In the genomic region with DNA sequence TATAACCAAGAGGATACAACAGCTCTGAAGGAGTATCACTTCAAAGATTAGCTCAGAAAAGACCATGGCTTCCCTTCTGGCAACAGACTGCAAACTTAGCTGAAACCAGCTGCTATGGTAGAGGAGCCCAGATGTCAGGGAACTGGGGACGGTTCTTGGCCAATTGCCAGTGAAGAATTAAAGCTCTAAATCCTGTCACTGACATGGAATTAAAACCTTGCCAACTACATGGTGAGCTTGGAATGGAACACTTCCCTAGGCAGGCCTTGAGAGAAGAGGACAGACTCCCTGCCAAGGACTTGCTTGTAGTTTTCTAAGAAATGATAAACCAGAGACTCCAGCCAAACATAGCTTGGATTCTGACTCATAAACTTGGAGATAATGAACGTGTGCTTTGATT, we compare ENCODE assay signal across 8 mouse cellular contexts.
DNase-seq lines count a peak whose midpoint lies in the region; ATAC-seq lines count a peak whose summit lies in the region.

No protein-coding gene starts in this region.

- ATAC-seq in forebrain, embryonic 14.5 days = peak; percentile 77
- ATAC-seq in forebrain, embryonic 12.5 days (ENCODE audit: low FRiP score) = no peak
- ATAC-seq in midbrain, embryonic 15.5 days (replicated peaks) = peak; percentile 62; the same call in 1 of the 2 replicates
- no peak for ATAC-seq in midbrain, embryonic 11.5 days (ENCODE audit: low FRiP score)

- H3K9ac ChIP-seq in forebrain, embryonic 14.5 days (ENCODE audit: low read length) = no peak overlapping the region
- H3K9ac ChIP-seq in forebrain, embryonic 12.5 days = no peak overlapping the region
- H3K9ac ChIP-seq in midbrain, embryonic 15.5 days = no peak overlapping the region
- H3K9ac ChIP-seq in midbrain, embryonic 11.5 days (ENCODE audit: low read length) = no peak overlapping the region

- no peaks in the 10 kb centered on the region for H3K27me3 ChIP-seq in forebrain, embryonic 14.5 days (replicated peaks; ENCODE audit: control insufficient read depth, insufficient read depth, low read length)
- H3K27me3 ChIP-seq in forebrain, embryonic 12.5 days = no peaks in the 10 kb centered on the region
- no peaks in the 10 kb centered on the region for H3K27me3 ChIP-seq in midbrain, embryonic 15.5 days (replicated peaks)
- H3K27me3 ChIP-seq in midbrain, embryonic 11.5 days (ENCODE audit: control insufficient read depth, insufficient read depth, low read length) = no peaks in the 10 kb centered on the region

- H3K9me3 ChIP-seq in forebrain, embryonic 14.5 days (replicated peaks; ENCODE audit: control insufficient read depth, low read length) = no peaks in the 10 kb centered on the region
- H3K9me3 ChIP-seq in forebrain, embryonic 12.5 days = no peaks in the 10 kb centered on the region
- H3K9me3 ChIP-seq in midbrain, embryonic 15.5 days = no peaks in the 10 kb centered on the region
- no peaks in the 10 kb centered on the region for H3K9me3 ChIP-seq in midbrain, embryonic 11.5 days (ENCODE audit: control insufficient read depth, low read length)

- no peak overlapping the region for H3K4me2 ChIP-seq in forebrain, embryonic 14.5 days (ENCODE audit: low read length)
- no peak overlapping the region for H3K4me2 ChIP-seq in forebrain, embryonic 12.5 days
- no peak overlapping the region for H3K4me2 ChIP-seq in midbrain, embryonic 15.5 days
- no peak overlapping the region for H3K4me2 ChIP-seq in midbrain, embryonic 11.5 days

- no peaks in the 10 kb centered on the region for H3K4me1 ChIP-seq in forebrain, embryonic 14.5 days (ENCODE audit: control insufficient read depth, insufficient read depth, low read length)
- no peaks in the 10 kb centered on the region for H3K4me1 ChIP-seq in forebrain, embryonic 12.5 days
- no peaks in the 10 kb centered on the region for H3K4me1 ChIP-seq in midbrain, embryonic 15.5 days
- no peaks in the 10 kb centered on the region for H3K4me1 ChIP-seq in midbrain, embryonic 11.5 days (ENCODE audit: control insufficient read depth, insufficient read depth, low read length)

- H3K27ac ChIP-seq in forebrain, embryonic 14.5 days (ENCODE audit: low read depth, low read length) = no peak overlapping the region
- H3K27ac ChIP-seq in forebrain, embryonic 12.5 days = no peak overlapping the region
- no peak overlapping the region for H3K27ac ChIP-seq in midbrain, embryonic 15.5 days
- H3K27ac ChIP-seq in midbrain, embryonic 11.5 days (ENCODE audit: low read depth, low read length) = no peak overlapping the region

- no peaks in the 10 kb centered on the region for H3K36me3 ChIP-seq in forebrain, embryonic 14.5 days (ENCODE audit: control insufficient read depth, insufficient read depth, low read length)
- no peaks in the 10 kb centered on the region for H3K36me3 ChIP-seq in forebrain, embryonic 12.5 days (replicated peaks)
- no peaks in the 10 kb centered on the region for H3K36me3 ChIP-seq in midbrain, embryonic 15.5 days (replicated peaks)
- no peaks in the 10 kb centered on the region for H3K36me3 ChIP-seq in midbrain, embryonic 11.5 days (ENCODE audit: control insufficient read depth, insufficient read depth, low read length)

- peak; percentile 83 for DNase-seq in forebrain, embryonic 14.5 days (ENCODE audit: low spot score)
- DNase-seq in midbrain, embryonic 11.5 days (ENCODE audit: low spot score, missing footprints) = no peak
- DNase-seq in layer of hippocampus, postnatal 10 days (ENCODE audit: low spot score in 2 of 2) = peak; percentile 7 to 12
- peak; percentile 68 for DNase-seq in retina, postnatal 1 day
- DNase-seq in thymus, postnatal 25 days = no peak
- DNase-seq in cerebellum, adult 8-10 months = no peak

- no peak overlapping the region for H3K4me3 ChIP-seq in forebrain, embryonic 14.5 days (ENCODE audit: low read depth, low read length)
- H3K4me3 ChIP-seq in forebrain, embryonic 12.5 days (replicated peaks) = no peak overlapping the region
- H3K4me3 ChIP-seq in midbrain, embryonic 15.5 days = no peak overlapping the region
- H3K4me3 ChIP-seq in midbrain, embryonic 11.5 days (ENCODE audit: low read depth, low read length) = no peak overlapping the region

- WGBS in forebrain, embryonic 14.5 days = 44% methylated on average over 2 of the region's 2 CpGs
- 71% methylated on average over 2 of the region's 2 CpGs for WGBS in forebrain, embryonic 12.5 days
- WGBS in midbrain, embryonic 15.5 days = 52% methylated on average over 2 of the region's 2 CpGs
- WGBS in midbrain, embryonic 11.5 days = 76% methylated on average over 2 of the region's 2 CpGs

Comparison
In these comparisons a context has a peak if more than half of its experiments do, and no peak if none do; other contexts are left out.
1. ATAC-seq: peak in forebrain, embryonic 14.5 days (single experiment) and midbrain, embryonic 15.5 days (single experiment); none in forebrain, embryonic 12.5 days (single experiment) and midbrain, embryonic 11.5 days (single experiment).
2. DNase-seq: peak in forebrain, embryonic 14.5 days (single experiment), layer of hippocampus, postnatal 10 days (2 of 2) and retina, postnatal 1 day (single experiment); none in midbrain, embryonic 11.5 days (single experiment), thymus, postnatal 25 days (single experiment) and cerebellum, adult 8-10 months (single experiment).